In the genomic region with DNA sequence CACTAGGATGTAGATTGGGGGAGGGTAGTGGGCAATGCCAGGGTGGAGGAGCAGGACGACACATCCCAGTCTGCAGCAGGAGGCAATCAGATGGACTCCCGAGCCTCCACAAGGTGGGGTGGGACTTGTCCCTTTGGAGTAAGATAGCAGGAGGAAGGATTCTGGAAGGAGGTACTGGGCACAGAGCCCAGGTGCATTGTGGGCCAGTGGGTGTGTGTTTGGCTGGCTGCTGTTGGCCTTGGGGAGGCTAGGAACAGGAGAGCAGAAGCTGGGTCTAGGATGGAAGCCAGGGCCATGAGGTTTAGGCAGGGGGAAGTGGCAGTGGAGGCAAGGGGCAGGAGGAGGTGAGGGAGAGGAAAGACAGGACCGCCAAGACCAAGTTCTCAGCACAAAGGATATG, we compare ENCODE assay signal across 15 mouse cellular contexts. TPM values are rescaled to one million over a fixed set of nuclear protein-coding genes. Genes with fewer than 3 reads are reported as not detected.
DNase-seq lines count a peak whose midpoint lies in the region; ATAC-seq lines count a peak whose summit lies in the region.
"Had no signal": no experiment of that assay in that cellular context is flagged by ENCODE, and none has a peak within 500 bp of the region (broad histone marks: within the 10 kb centered on the region; RNA-seq: fewer than 3 reads in every experiment).

No protein-coding gene starts in this region.

- peaks cover 8% of the 10 kb centered on the region for H3K36me3 ChIP-seq in midbrain, embryonic 13.5 days
- H3K36me3 ChIP-seq in midbrain, embryonic 15.5 days (replicated peaks): peaks cover 3% of the 10 kb centered on the region
- H3K36me3 ChIP-seq in intestine, embryonic 15.5 days: no peaks in the 10 kb centered on the region
- H3K36me3 ChIP-seq: lung, embryonic 15.5 days had no signal

- H3K4me1 ChIP-seq in midbrain, embryonic 13.5 days (replicated peaks): peaks cover 13% of the 10 kb centered on the region
- peaks cover 12% of the 10 kb centered on the region for H3K4me1 ChIP-seq in midbrain, embryonic 15.5 days
- H3K4me1 ChIP-seq in intestine, embryonic 15.5 days (replicated peaks): peaks cover 6% of the 10 kb centered on the region; the same call in 1 of the 2 replicates
- H3K4me1 ChIP-seq: lung, embryonic 15.5 days had no signal

- H3K4me2 ChIP-seq in midbrain, embryonic 13.5 days (replicated peaks): no peak overlapping the region
- no peak overlapping the region for H3K4me2 ChIP-seq in midbrain, embryonic 15.5 days
- H3K4me2 ChIP-seq in intestine, embryonic 15.5 days (replicated peaks): no peak overlapping the region
- H3K4me2 ChIP-seq: lung, embryonic 15.5 days had no signal

- no peak overlapping the region for H3K4me3 ChIP-seq in midbrain, embryonic 13.5 days (replicated peaks)
- no peak overlapping the region for H3K4me3 ChIP-seq in midbrain, embryonic 15.5 days
- H3K4me3 ChIP-seq in intestine, embryonic 15.5 days (replicated peaks): no peak overlapping the region
- H3K4me3 ChIP-seq: lung, embryonic 15.5 days had no signal

- WGBS in midbrain, embryonic 13.5 days: 76% methylated on average over 3 of the region's 3 CpGs
- 63% methylated on average over 3 of the region's 3 CpGs for WGBS in midbrain, embryonic 15.5 days
- 45% methylated on average over 3 of the region's 3 CpGs for WGBS in intestine, embryonic 15.5 days

- H3K9ac ChIP-seq in midbrain, embryonic 13.5 days (replicated peaks): 0 out of 2 replicates have a peak overlapping the region, but pooled peaks have one; percentile 11
- no peak overlapping the region for H3K9ac ChIP-seq in midbrain, embryonic 15.5 days
- H3K9ac ChIP-seq in intestine, embryonic 15.5 days: no peak overlapping the region
- H3K9ac ChIP-seq: lung, embryonic 15.5 days had no signal

- H3K9me3 ChIP-seq in midbrain, embryonic 13.5 days: no peaks in the 10 kb centered on the region
- H3K9me3 ChIP-seq in midbrain, embryonic 15.5 days: no peaks in the 10 kb centered on the region
- H3K9me3 ChIP-seq in intestine, embryonic 15.5 days: no peaks in the 10 kb centered on the region
- H3K9me3 ChIP-seq: lung, embryonic 15.5 days had no signal

- no peak overlapping the region for H3K27ac ChIP-seq in midbrain, embryonic 13.5 days
- no peak overlapping the region for H3K27ac ChIP-seq in midbrain, embryonic 15.5 days
- no peak overlapping the region for H3K27ac ChIP-seq in intestine, embryonic 15.5 days
- H3K27ac ChIP-seq: lung, embryonic 15.5 days had no signal

- no peak for ATAC-seq in midbrain, embryonic 13.5 days
- ATAC-seq in midbrain, embryonic 15.5 days (replicated peaks): no peak
- ATAC-seq in intestine, embryonic 15.5 days: 0 out of 2 replicates have a peak, but pooled peaks have one; percentile 9

- H3K27me3 ChIP-seq in midbrain, embryonic 13.5 days: no peaks in the 10 kb centered on the region
- no peaks in the 10 kb centered on the region for H3K27me3 ChIP-seq in midbrain, embryonic 15.5 days (replicated peaks)
- H3K27me3 ChIP-seq in intestine, embryonic 15.5 days (replicated peaks): no peaks in the 10 kb centered on the region

- peak; percentile 50 to 66 for DNase-seq in cerebellum, postnatal 25 days
- no peak for DNase-seq in cerebellum, postnatal 4 days (ENCODE audit: low spot score in 2 of 2)
- DNase-seq in gastrocnemius, adult 8-10 months (ENCODE audit: low spot score in 2 of 2): no peak
- no peak for DNase-seq in retina, embryonic 14.5 days (ENCODE audit: low spot score)
- DNase-seq in gastrocnemius, postnatal 4 days (ENCODE audit: low spot score in 2 of 2): no peak
- DNase-seq: embryo, embryonic 11 days; right cerebral cortex, adult 18-20 months had no signal

RNA-seq across cellular contexts. Expression of a gene that starts 6.4 kb away (rescaled TPM):
- polyA plus RNA-seq in midbrain, embryonic 13.5 days (2015; fragmentation: Nextera tagmentation; extraction: Ambion mirVana): 30.4 and 35.6 TPM in 2 replicates
- polyA plus RNA-seq in midbrain, embryonic 15.5 days (2015; fragmentation: Nextera tagmentation; extraction: Ambion mirVana): 51.8 and 53.5 TPM in 2 replicates
- 21.0 and 24.4 TPM in 2 replicates for polyA plus RNA-seq in intestine, embryonic 15.5 days (2015; fragmentation: Nextera tagmentation; extraction: Ambion mirVana)
- under 1 TPM; 0.12 to 0.46 (median 0.24) TPM for total RNA-seq in gastrocnemius, adult 8-10 months (2022)
- 1 to 10 TPM; 1.8 to 2.6 TPM for total RNA-seq in gastrocnemius, postnatal 4 days (2021)

RNA-seq across cellular contexts. Expression of a gene that starts 25.7 kb away (rescaled TPM):
- 1.1 and 1.3 TPM in 2 replicates for polyA plus RNA-seq in midbrain, embryonic 13.5 days (2015; fragmentation: Nextera tagmentation; extraction: Ambion mirVana)
- polyA plus RNA-seq in midbrain, embryonic 15.5 days (2015; fragmentation: Nextera tagmentation; extraction: Ambion mirVana): 0.43 and 0.57 TPM in 2 replicates
- polyA plus RNA-seq in intestine, embryonic 15.5 days (2015; fragmentation: Nextera tagmentation; extraction: Ambion mirVana): 5.0 and 5.1 TPM in 2 replicates
- total RNA-seq in gastrocnemius, adult 8-10 months (2022): not detected
- not detected for total RNA-seq in gastrocnemius, postnatal 4 days (2021)
- total RNA-seq: gastrocnemius, adult 18-20 months; left cerebral cortex, postnatal 36 days had no signal

RNA-seq across cellular contexts. Expression of a gene that starts 27.6 kb away (rescaled TPM):
- polyA plus RNA-seq in midbrain, embryonic 13.5 days (2015; fragmentation: Nextera tagmentation; extraction: Ambion mirVana): 58.6 and 63.2 TPM in 2 replicates
- polyA plus RNA-seq in midbrain, embryonic 15.5 days (2015; fragmentation: Nextera tagmentation; extraction: Ambion mirVana): 54.2 and 58.7 TPM in 2 replicates
- polyA plus RNA-seq in intestine, embryonic 15.5 days (2015; fragmentation: Nextera tagmentation; extraction: Ambion mirVana): 45.2 and 50.9 TPM in 2 replicates
- 10 to 100 TPM in 3 of 4 experiments, 1 to 10 TPM in 1; 9.5 to 12.2 (median 11.2) TPM for total RNA-seq in gastrocnemius, adult 8-10 months (2022)
- 10 to 100 TPM; 21.1 to 23.2 TPM for total RNA-seq in gastrocnemius, postnatal 4 days (2021)

RNA-seq across cellular contexts. Expression of a gene that starts 27.9 kb away (rescaled TPM):
- 117 and 119 TPM in 2 replicates for polyA plus RNA-seq in midbrain, embryonic 13.5 days (2015; fragmentation: Nextera tagmentation; extraction: Ambion mirVana)
- 73.4 and 84.0 TPM in 2 replicates for polyA plus RNA-seq in midbrain, embryonic 15.5 days (2015; fragmentation: Nextera tagmentation; extraction: Ambion mirVana)
- 89.9 and 93.4 TPM in 2 replicates for polyA plus RNA-seq in intestine, embryonic 15.5 days (2015; fragmentation: Nextera tagmentation; extraction: Ambion mirVana)
- total RNA-seq in gastrocnemius, adult 8-10 months (2022): 10 to 100 TPM; 80.6 to 87.8 (median 85.1) TPM
- total RNA-seq in gastrocnemius, postnatal 4 days (2021): 10 to 100 TPM; 59.7 to 70.0 TPM

RNA-seq across cellular contexts. Expression of a gene that starts 31.9 kb away (rescaled TPM):
- polyA plus RNA-seq in midbrain, embryonic 13.5 days (2015; fragmentation: Nextera tagmentation; extraction: Ambion mirVana): 0.50 and 0.55 TPM in 2 replicates
- 2.3 and 6.0 TPM in 2 replicates for polyA plus RNA-seq in midbrain, embryonic 15.5 days (2015; fragmentation: Nextera tagmentation; extraction: Ambion mirVana)
- 0.10 TPM in 1 of 2 replicates, not detected in the other for polyA plus RNA-seq in intestine, embryonic 15.5 days (2015; fragmentation: Nextera tagmentation; extraction: Ambion mirVana)
- total RNA-seq in gastrocnemius, adult 8-10 months (2022): not detected
- total RNA-seq in gastrocnemius, postnatal 4 days (2021): under 1 TPM in 1 of 2 experiments, not detected in 1; 0.65 TPM
- total RNA-seq: gastrocnemius, adult 18-20 months; left cerebral cortex, postnatal 36 days had no signal
- polyA plus RNA-seq: heart, postnatal 0 days; intestine, embryonic 14.5 days had no signal

Comparison
In these comparisons a context has a peak if more than half of its experiments do, and no peak if none do; other contexts are left out.
1. DNase-seq: peak in cerebellum, postnatal 25 days (2 of 2); none in cerebellum, postnatal 4 days (0 of 2), gastrocnemius, adult 8-10 months (0 of 2), retina, embryonic 14.5 days (single experiment) and gastrocnemius, postnatal 4 days (0 of 2).